Mouse (Mus musculus): ENCODE measurements at regions not wholly inside any gene's neighbourhood (a gene's known extent, or its start where the extent isn't known, plus 50 kb on each side); places are given as distances from the start of the nearest gene placed in this dataset.

GRCm38 (mm10) chr16:20802724-20803123, 68.4 kb upstream of the Thpo start:
- no peak for DNase-seq (ENCODE audit: low read depth, low spot score)

- no peak for DNase-seq (ENCODE audit: low read depth, low spot score)
Measured at GRCm38 (mm10) chr16:20800038-20800437, 65.7 kb upstream of the Thpo start.

- no peak for DNase-seq (ENCODE audit: low read depth, low spot score)
Measured at GRCm38 (mm10) chr16:20798115-20798514, 63.8 kb upstream of the Thpo start.

GRCm38 (mm10) chr16:20794721-20795120, 60.4 kb upstream of the Thpo start:
- no peak for DNase-seq (ENCODE audit: low read depth, low spot score)
